Mouse (Mus musculus) embryonic facial prominence, embryonic 12.5 days (tissue): ENCODE measurements around the gene Apln. TPM values are rescaled to one million over a fixed set of nuclear protein-coding genes. Genes with fewer than 3 reads are reported as not detected.

Experiments
- polyA plus RNA-seq: library from polyadenylated mRNA; unstranded; fragments of >200 nt; fragmentation: Nextera tagmentation; extraction: Ambion mirVana; gene quantifications from 2 replicates; pipeline ENCODE4 v1.2.1, GENCODE M21; 2016

The Apln gene
- polyA plus RNA-seq, 1 experiment from 2014 or later, result 6.2 TPM

Other genes with a start within 250 kb of the Apln start
- gene Smarca1, start 141.9 kb downstream of the Apln start, polyA plus RNA-seq, result 38.8 and 41.5 TPM in 2 replicates
- gene Ocrl, start 122.5 kb downstream of the Apln start, polyA plus RNA-seq, result 26.0 and 26.6 TPM in 2 replicates
- 3.6 and 3.8 TPM in 2 replicates for gene Xpnpep2, start 73.9 kb upstream of the Apln start, polyA plus RNA-seq
- gene Sash3, start 111.6 kb upstream of the Apln start, polyA plus RNA-seq, result 1.4 and 1.8 TPM in 2 replicates
- 4.2 and 4.5 TPM in 2 replicates for gene Zdhhc9, start 174.0 kb upstream of the Apln start, polyA plus RNA-seq
- gene Utp14a, start 222.0 kb upstream of the Apln start, polyA plus RNA-seq, result 20.2 and 22.7 TPM in 2 replicates